Mouse (Mus musculus): Measurements from ENCODE around the gene Npm1.

The Npm1 gene

GRCm38 (mm10) chr11:33179802-33180201, 16.8 kb upstream of the Npm1 start:
- DNase-seq: no peak

GRCm38 (mm10) chr11:33176525-33177245, 13.7 kb upstream of the Npm1 start:
- DNase-seq: peak; percentile 49 to 51

GRCm38 (mm10) chr11:33175768-33176167, 12.8 kb upstream of the Npm1 start:
- DNase-seq: no peak

- peak; percentile 57 to 65 for DNase-seq
These were observed 7.5 kb upstream of the Npm1 start for GRCm38 (mm10) chr11:33170489-33170888.

- peak; percentile 71 to 89 for DNase-seq
These were observed 602 bp downstream of the Npm1 start for GRCm38 (mm10) chr11:33162211-33162997.

GRCm38 (mm10) chr11:33159741-33160140, 3.3 kb downstream of the Npm1 start:
- DNase-seq: no peak

GRCm38 (mm10) chr11:33157453-33158196, 5.4 kb downstream of the Npm1 start:
- DNase-seq: no peak

- no peak for DNase-seq
These were observed 6.5 kb downstream of the Npm1 start for GRCm38 (mm10) chr11:33156436-33157015.

GRCm38 (mm10) chr11:33154459-33154858, 8.5 kb downstream of the Npm1 start:
- no peak for DNase-seq

GRCm38 (mm10) chr11:33152997-33153396, 10.0 kb downstream of the Npm1 start:
- DNase-seq: no peak

GRCm38 (mm10) chr11:33151780-33152145, 11.2 kb downstream of the Npm1 start:
- no peak for DNase-seq

- DNase-seq: no peak
These were observed 11.8 kb downstream of the Npm1 start for GRCm38 (mm10) chr11:33151128-33151779.

GRCm38 (mm10) chr11:33150364-33150763, 12.6 kb downstream of the Npm1 start:
- DNase-seq: no peak

GRCm38 (mm10) chr11:33149453-33149852, 13.6 kb downstream of the Npm1 start:
- DNase-seq: no peak

- DNase-seq: no peak
These were observed 13.9 kb downstream of the Npm1 start for GRCm38 (mm10) chr11:33149088-33149436.

- DNase-seq: peak; percentile 83
These were observed 14.5 kb downstream of the Npm1 start for GRCm38 (mm10) chr11:33148338-33149087.

GRCm38 (mm10) chr11:33147572-33148337, 15.3 kb downstream of the Npm1 start:
- peak; percentile 24 to 70 for DNase-seq

- DNase-seq: peak; percentile 27 to 57
These were observed 15.8 kb downstream of the Npm1 start, which contains the start of gene Fgf18 for GRCm38 (mm10) chr11:33147171-33147571. Fgf18 (minus strand) TSS chr11:33147400.

- peak; percentile 46 to 73 for DNase-seq
These were observed 16.3 kb downstream of the Npm1 start for GRCm38 (mm10) chr11:33146651-33147131.

GRCm38 (mm10) chr11:33146143-33146497, 16.9 kb downstream of the Npm1 start:
- peak; percentile 81 to 88 for DNase-seq
